Mouse (Mus musculus): Measurements from ENCODE around the gene Cklf.

DNA sequence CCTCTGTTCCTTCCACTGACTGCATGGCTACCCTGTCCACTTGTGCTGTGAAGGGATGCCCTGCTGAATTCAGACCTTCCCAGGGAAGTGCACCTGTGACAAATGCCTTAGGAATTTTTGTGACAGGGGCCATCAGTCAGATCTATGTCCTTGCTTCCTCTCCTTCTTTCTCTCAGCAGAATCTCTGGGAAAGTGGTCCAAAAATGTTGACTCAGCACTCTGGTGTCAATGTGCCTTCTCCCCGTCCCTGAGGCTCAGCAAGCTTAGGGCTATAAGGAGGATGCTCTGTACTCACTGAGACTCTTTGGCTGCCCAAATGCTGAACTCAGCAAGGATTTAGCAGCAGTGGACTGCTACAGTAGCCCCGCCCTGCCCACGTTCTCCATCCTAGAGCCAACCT, 49.0 kb upstream of the Cklf start:
- no peak for TF ChIP-seq CTCF (conservative IDR thresholded peaks at IDR 0.05; ENCODE audit: insufficient read depth, insufficient read length, low read depth, low read length)
- TF ChIP-seq POLR2A (IDR thresholded peaks at IDR 0.05; ENCODE audit: low read depth, low read length) = no peak

Measured in kidney, adult 2 months (tissue).